Mouse (Mus musculus) erythroblast, embryonic 14.5 days (primary cell): ENCODE data around the gene Ptpru. TPM values are rescaled to one million over a fixed set of nuclear protein-coding genes. Genes with fewer than 3 reads are reported as not detected.
"Not testable (repeated sequence)": the region's sequence is repeated elsewhere in the genome, so short reads cannot be mapped to it uniquely, and the experiment has no call there.

Source experiments
- H3K27me3 ChIP-seq: 2 replicates; pipeline ENCODE4 v1.6.1; 2012; ENCODE audit warnings: inconsistent platforms; ENCODE audit not compliant: control insufficient read depth
- H3K36me3 ChIP-seq: 2 replicates; pipeline ENCODE4 v1.6.1; 2012; ENCODE audit warnings: mild to moderate bottlenecking, inconsistent platforms; ENCODE audit not compliant: control insufficient read depth
- H3K4me1 ChIP-seq: 2 replicates; pipeline ENCODE4 v1.6.1; 2012; ENCODE audit warnings: inconsistent platforms; ENCODE audit not compliant: control insufficient read depth
- H3K4me3 ChIP-seq: replicated peaks from 2 replicates; pipeline ENCODE3; 2012; ENCODE audit warnings: moderate library complexity, mild to moderate bottlenecking, inconsistent platforms
- H3K9me3 ChIP-seq: 2 replicates; pipeline ENCODE4 v1.6.1; 2012; ENCODE audit warnings: low read length, inconsistent platforms, mixed read lengths; ENCODE audit not compliant: control insufficient read depth
- GATA1 ChIP-seq: IDR thresholded peaks from 2 replicates; pipeline ENCODE4 v1.6.1; 2012; ENCODE audit warnings: low read length, inconsistent platforms, mixed read lengths
- TAL1 ChIP-seq: IDR thresholded peaks from 3 replicates; pipeline ENCODE4 v1.6.1; 2012; ENCODE audit warnings: low read length, inconsistent platforms, mixed read lengths
- polyA plus RNA-seq: library from polyadenylated mRNA; stranded (reverse); fragments of >175 nt; gene quantifications from 2 replicates; pipeline ENCODE4 v1.2.3, GENCODE M21; 2012

Ptpru gene
- polyA plus RNA-seq, 1 experiment, result 0.55 TPM

DNA sequence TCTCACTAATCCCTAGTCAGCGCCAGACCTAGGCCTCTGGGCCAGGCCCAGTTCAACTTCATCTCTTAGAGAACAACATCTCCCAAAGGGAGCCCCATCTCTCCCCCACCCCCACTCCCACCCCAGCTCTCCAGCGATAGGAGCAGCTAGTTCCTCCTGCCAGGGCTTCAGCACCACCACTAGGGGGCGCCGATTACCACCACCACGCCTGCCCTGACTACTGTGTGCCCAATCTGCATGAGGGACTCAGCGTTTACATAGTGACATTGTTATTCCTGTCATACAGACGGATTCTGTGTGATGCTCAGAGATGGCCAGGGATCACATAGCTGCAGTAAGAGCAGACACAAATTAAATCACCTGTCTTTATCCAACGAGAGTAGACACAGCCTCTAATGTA lies 12.3 kb downstream of the Ptpru start:
- Histone ChIP-seq H3K36me3 (no peaks in the 10 kb centered on the region), H3K9me3 (no peaks in the 10 kb centered on the region), H3K27me3 (no peaks in the 10 kb centered on the region; the same call in 1 of the 2 replicates), H3K4me1 (peaks cover 74% of the 10 kb centered on the region), H3K4me3 (no peak overlapping the region)
- TF ChIP-seq GATA1 (no peak), TAL1 (no peak)

DNA sequence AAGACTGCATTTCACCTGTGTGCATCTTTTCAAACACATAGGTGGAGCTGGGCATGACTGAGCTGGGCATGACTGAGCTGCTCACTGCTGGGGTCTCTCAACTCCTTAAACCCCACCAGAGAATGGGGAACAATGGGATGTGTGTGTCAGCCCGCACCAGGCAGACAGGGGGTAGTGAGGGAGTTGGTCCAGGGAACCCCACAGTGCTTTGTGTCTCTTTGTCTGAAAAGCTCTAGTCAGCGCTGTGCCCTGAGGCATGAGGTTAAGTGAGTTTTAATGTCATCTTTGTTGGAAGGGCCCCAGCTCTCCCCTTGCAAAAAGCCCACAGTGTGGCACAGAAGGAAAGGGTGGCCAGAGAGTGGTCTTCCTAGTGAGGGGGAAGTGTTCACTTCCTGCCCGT lies 13.1 kb downstream of the Ptpru start:
- H3K36me3 ChIP-seq, result peaks cover 2% of the 10 kb centered on the region
- H3K9me3 ChIP-seq, result no peaks in the 10 kb centered on the region
- no peaks in the 10 kb centered on the region; the same call in 1 of the 2 replicates for H3K27me3 ChIP-seq
- H3K4me1 ChIP-seq, result peaks cover 65% of the 10 kb centered on the region
- H3K4me3 ChIP-seq, result no peak overlapping the region
- TF ChIP-seq GATA1, result no peak

DNA sequence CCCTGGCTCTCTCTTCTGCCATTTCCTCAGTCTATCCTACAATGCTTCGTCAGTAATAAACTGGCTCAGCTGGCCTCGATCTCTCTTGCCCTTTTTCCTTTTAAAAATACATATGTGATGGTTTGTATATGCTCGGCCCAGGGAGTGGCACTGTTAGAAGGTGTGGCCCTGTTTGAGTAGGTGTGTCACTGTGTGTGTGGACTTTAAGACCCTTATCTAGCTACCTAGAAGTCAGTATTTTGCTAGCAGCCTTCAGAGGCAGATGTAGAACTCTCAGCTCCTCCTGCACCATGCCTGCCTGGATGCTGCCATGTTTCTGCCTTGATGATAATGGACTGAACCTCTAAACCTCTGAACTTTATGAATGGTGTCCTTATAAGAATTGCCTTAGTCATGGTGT lies 15.5 kb downstream of the Ptpru start:
- Histone ChIP-seq H3K4me3 (no peak overlapping the region), H3K27me3 (peaks cover 2% of the 10 kb centered on the region), H3K36me3 (peaks cover 10% of the 10 kb centered on the region), H3K4me1 (peaks cover 51% of the 10 kb centered on the region), H3K9me3 (no peaks in the 10 kb centered on the region)
- TF ChIP-seq GATA1 (no peak), TAL1 (no peak)

DNA sequence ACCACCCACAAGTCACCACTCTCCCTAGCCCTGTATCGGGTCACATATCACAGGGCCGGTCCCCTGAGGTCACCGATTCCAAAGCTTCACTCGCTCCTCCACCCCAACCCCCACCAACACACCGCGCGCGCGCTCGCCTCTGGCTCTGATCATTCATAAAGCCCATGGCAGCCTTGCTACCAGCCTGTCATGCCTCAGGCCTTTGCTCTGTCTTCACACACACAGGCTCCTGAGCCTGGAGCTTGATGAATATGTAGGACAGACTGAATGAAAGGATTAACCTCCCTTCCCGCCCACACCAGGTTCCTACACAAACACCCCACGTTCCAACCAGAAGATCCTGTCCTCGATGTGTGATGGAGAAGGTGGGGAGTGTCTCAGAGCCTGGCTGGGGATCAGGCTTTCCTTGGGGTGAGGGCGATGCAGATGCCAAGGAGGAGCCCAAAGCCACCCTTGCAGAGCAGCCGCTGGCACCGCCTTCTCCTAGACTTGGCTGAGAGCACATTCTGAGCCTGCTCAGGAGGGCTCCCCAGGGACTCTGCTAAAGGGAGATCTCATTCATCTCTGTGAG lies 16.8 kb downstream of the Ptpru start:
- H3K9me3 ChIP-seq, result no peaks in the 10 kb centered on the region
- TF ChIP-seq GATA1 (no peak), TAL1 (no peak)
- no peak overlapping the region for H3K4me3 ChIP-seq
- peaks cover 40% of the 10 kb centered on the region for H3K4me1 ChIP-seq
- H3K36me3 ChIP-seq, result peaks cover 10% of the 10 kb centered on the region
- H3K27me3 ChIP-seq, result peaks cover 2% of the 10 kb centered on the region; the same call in 1 of the 2 replicates

DNA sequence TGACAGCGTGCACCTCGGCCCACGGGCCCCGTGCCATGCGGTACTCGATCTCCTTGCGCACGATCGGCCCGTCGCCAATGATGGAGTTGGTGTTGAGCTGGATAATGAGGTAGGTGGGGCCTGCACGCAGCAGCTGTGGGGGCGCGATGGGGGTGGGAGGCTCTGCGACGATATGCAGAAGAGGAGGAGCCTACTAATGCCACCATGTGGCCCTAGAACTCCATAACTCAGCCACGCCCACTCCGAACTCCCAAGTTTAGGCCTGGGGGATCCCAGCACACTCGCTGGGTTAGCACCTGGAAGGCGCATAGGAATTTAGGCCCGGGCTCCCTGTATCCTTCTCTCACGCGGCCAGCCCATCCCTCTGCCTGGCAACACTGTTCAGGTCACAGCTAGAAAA lies 19.2 kb downstream of the Ptpru start:
- peaks cover 10% of the 10 kb centered on the region for H3K36me3 ChIP-seq
- no peak overlapping the region for H3K4me3 ChIP-seq
- peaks cover 2% of the 10 kb centered on the region; the same call in 1 of the 2 replicates for H3K27me3 ChIP-seq
- TF ChIP-seq TAL1, result no peak
- TF ChIP-seq GATA1, result no peak
- H3K9me3 ChIP-seq, result no peaks in the 10 kb centered on the region
- H3K4me1 ChIP-seq, result peaks cover 47% of the 10 kb centered on the region

DNA sequence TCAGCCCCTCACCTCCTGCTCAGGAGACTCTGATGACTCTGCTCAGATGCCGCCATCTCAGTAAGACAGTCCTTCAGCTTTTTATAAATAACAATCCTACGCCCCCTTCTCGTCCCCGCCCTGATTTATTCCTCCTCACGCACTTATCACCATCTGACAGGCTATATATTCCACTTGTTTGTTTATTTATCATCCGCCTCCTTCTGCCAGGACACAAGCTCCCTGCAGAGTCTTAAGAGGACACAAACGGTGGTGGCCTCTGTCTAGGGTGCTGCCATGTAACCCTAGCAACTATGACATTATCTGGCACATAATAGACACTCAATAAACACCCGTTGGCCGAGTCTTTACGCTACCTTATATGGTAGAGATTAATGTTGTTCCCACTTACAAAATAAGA lies 22.3 kb downstream of the Ptpru start:
- H3K36me3 ChIP-seq, result peaks cover 10% of the 10 kb centered on the region
- no peaks in the 10 kb centered on the region for H3K9me3 ChIP-seq
- H3K27me3 ChIP-seq, result peaks cover 2% of the 10 kb centered on the region; the same call in 1 of the 2 replicates
- no peak overlapping the region for H3K4me3 ChIP-seq
- TF ChIP-seq TAL1, result no peak
- no peak for TF ChIP-seq GATA1
- H3K4me1 ChIP-seq, result peaks cover 18% of the 10 kb centered on the region

DNA sequence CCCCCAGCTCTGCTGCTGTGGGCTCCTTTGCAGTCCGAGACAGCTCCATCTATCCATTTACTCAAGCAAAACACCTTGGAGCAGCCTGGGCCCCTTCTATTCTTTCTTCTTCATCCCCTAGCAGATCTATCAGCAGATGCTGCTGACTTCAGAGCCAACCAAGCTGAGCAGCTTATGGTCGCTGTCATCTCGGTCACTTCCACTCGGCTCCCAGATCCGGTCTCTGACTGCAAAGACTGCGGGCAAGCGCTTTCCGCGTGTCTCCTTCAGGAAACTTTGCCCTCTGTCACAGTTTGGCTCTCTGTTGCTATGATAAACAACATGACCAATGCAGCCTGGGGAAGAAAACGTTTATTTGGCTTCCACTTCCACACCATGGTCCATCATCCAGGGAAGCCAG lies 23.2 kb downstream of the Ptpru start:
- Histone ChIP-seq H3K9me3 (no peaks in the 10 kb centered on the region), H3K4me1 (peaks cover 18% of the 10 kb centered on the region), H3K4me3 (no peak overlapping the region), H3K36me3 (peaks cover 7% of the 10 kb centered on the region), H3K27me3 (peaks cover 2% of the 10 kb centered on the region; the same call in 1 of the 2 replicates)
- no peak for TF ChIP-seq GATA1
- no peak for TF ChIP-seq TAL1

DNA sequence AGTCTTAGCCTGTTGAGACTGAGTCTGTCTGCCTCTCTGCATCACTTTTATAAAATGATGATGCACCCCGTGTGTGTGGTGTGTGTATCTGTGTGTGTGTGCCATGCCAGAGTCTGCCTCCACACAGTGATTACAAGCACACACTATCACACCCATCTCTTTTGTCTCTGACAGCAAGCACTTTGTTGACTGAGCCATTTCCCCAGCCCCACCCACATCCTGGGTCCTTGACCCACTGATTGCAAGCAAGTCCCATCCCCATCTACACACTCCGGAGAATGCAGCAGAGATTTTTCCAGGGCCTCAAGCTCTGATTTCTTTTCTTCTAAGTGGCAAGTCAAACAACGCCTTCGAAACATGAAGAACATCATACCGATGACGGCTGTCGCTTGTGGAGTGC lies 24.3 kb downstream of the Ptpru start:
- Histone ChIP-seq H3K4me3 (no peak overlapping the region), H3K4me1 (peaks cover 16% of the 10 kb centered on the region), H3K9me3 (no peaks in the 10 kb centered on the region), H3K27me3 (peaks cover 2% of the 10 kb centered on the region; the same call in 1 of the 2 replicates), H3K36me3 (peaks cover 2% of the 10 kb centered on the region)
- TF ChIP-seq TAL1 (no peak), GATA1 (no peak)

DNA sequence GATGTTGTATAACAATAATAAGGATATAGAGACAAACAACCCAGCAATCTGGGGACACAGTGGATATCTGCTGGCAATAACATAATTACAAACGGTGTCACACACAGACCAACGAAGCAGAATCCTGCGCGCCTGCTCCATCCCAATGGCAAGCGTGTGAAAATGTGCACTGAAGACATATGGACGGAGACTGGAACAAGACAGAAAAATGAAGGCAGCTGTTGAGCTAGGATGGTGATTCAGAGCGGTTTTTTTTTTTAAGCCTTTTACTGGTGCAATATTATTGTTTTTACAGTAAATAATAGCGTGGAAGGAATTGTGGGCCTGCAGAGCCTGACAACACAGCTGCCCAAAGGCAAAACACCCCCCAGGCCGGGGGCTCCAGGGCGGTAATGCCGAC lies 25.6 kb downstream of the Ptpru start:
- Histone ChIP-seq H3K9me3 (no peaks in the 10 kb centered on the region), H3K4me1 (peaks cover 14% of the 10 kb centered on the region), H3K36me3 (no peaks in the 10 kb centered on the region), H3K27me3 (no peaks in the 10 kb centered on the region), H3K4me3 (no peak overlapping the region)
- TF ChIP-seq GATA1 (no peak), TAL1 (no peak)

DNA sequence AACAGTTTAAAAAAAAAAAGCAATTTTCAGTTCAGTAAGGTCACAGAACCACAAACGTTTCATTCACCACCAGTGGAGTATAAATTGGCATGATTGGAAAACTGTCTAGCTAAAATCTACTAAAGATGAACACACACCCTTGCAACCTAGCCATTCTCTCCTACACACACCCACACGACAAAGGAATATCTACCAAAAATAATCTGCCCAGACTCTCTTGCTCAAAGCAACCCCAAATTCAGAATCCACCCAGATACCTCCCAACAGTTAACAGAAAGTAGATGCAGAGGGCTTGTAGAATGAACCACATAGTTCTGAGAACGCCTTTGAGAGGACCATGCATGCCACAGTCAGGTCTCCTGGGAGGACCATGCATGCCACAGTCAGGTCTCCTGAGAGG lies 32.8 kb downstream of the Ptpru start:
- Histone ChIP-seq H3K36me3 (peaks cover 4% of the 10 kb centered on the region), H3K27me3 (no peaks in the 10 kb centered on the region), H3K4me3 (no peak overlapping the region), H3K4me1 (peaks cover 3% of the 10 kb centered on the region), H3K9me3 (no peaks in the 10 kb centered on the region)
- TF ChIP-seq GATA1 (no peak), TAL1 (no peak)

DNA sequence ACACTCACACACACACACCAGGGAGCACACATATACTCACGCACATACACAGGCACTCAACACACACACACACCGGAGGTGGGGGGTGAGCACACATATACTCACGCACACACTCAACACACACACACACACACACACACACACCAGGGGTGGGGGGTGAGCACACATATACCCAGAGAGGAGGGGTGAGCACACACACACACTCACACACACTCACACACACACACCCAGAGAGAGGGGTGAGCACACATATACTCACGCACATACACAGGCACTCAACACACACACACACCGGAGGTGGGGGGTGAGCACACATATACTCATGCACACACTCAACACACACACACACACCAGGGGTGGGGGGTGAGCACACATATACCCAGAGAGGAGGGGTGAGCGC lies 33.4 kb downstream of the Ptpru start:
- H3K4me1 ChIP-seq, result not testable (repeated sequence)

More for the DNA sequence above, 33.4 kb downstream of the Ptpru start:
- H3K36me3 ChIP-seq, H3K9me3 ChIP-seq, H3K4me3 ChIP-seq, H3K27me3 ChIP-seq: not testable (repeated sequence)
